Mouse (Mus musculus) ES-E14 (cell line): ENCODE measurements around the gene Wfikkn1.

Experiments
- CHD2 ChIP-seq: IDR thresholded peaks from 2 replicates; pipeline ENCODE4 v1.6.1; 2014; ENCODE audit warnings: mild to moderate bottlenecking, low read depth, low read length, inconsistent platforms
- ZNF384 ChIP-seq: IDR thresholded peaks from 2 replicates; pipeline ENCODE4 v1.6.1; 2012; ENCODE audit warnings: low read depth, low read length, inconsistent platforms

DNA sequence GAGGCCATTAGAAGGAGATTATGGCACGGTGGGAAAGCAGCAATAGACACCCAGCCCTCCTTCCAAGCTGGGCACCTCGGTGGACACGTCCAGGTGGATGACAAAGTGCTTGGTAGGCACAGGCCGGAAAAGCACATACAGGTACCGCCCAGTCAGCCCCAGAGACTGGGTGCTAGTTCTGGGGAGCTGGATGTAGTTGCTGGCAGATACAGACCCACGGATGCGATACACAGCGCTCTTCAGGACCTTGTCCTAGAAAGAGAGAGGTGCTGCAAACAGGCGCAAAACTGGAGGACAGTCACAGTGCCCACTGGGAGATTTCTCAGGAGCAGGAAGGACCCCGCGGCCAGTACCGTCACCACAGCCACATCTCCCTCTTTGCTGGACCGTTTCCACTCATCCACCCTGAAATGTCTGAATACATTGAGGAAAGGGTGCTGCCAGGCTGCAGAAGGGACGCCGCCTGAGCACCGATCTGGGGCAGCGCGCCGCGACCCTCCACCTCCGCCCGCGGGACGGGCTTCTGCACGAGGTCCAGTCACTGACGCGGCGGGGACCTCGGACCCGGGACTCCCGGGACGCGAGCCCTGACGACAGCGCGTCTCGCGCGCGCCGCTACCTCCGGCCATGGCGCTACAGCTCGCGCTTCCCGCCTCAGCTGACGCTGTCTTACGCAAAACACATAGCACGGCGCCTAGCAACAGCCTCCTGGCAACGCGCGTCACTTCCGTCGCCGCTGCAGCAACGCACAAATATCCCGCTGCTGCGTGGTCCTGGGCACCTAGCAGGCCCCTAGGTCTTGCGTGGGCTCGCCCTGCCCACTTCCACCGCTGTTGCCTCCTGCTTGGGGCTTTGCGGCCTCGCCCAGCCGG, 19.6 kb downstream of the Wfikkn1 start, which contains the start of gene Wdr90:
- TF ChIP-seq CHD2 (no peak), ZNF384 (no peak)
